Mouse (Mus musculus) hematopoietic multipotent progenitor cell, adult 10-12 weeks (in vitro differentiated cells): ENCODE results near the gene Gm20547. TPM values are rescaled to one million over a fixed set of nuclear protein-coding genes. Genes with fewer than 3 reads are reported as not detected.

Experiments
- polyA plus RNA-seq: library from polyadenylated mRNA; stranded (reverse); fragments of >175 nt; gene quantifications from 2 replicates; pipeline ENCODE4 v1.2.3, GENCODE M21; 2012; ENCODE audit warnings: low replicate concordance

The Gm20547 gene
- polyA plus RNA-seq: 0.10 TPM in 1 of 2 replicates, not detected in the other

DNA sequence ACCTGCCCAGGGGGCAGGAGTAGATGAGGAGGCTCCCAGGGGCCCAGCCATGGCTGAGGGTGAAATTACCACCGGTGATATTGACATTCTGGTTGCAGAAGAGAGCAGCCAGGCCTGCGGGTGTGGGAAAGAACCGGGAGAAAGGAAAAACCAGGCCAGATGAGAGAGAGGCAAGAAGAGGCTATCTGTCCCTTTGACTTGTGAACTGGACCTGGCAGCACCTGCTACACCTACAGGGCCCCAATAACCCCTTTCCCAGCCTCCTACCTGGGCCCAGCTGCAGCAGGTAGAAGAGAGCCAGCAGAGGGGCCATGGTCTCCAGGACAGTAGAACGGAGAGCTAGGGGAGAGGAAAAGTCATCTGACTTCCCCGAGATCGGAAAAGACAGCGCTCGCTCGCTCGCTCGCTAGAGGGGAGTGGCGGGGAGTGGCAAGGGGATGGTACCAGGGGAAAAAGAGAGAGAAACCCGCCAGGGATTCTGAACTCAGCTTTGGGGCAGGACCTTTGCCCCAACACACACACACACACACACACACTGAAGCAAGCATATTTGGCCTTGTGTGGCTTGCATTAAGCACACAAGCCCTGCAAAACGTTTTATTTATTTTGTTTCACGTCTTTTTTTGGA, at the start of gene Gm20547:
TSS of gene Gm20547 (minus strand) at position 360 of the 628 bp plus-strand sequence.

DNA sequence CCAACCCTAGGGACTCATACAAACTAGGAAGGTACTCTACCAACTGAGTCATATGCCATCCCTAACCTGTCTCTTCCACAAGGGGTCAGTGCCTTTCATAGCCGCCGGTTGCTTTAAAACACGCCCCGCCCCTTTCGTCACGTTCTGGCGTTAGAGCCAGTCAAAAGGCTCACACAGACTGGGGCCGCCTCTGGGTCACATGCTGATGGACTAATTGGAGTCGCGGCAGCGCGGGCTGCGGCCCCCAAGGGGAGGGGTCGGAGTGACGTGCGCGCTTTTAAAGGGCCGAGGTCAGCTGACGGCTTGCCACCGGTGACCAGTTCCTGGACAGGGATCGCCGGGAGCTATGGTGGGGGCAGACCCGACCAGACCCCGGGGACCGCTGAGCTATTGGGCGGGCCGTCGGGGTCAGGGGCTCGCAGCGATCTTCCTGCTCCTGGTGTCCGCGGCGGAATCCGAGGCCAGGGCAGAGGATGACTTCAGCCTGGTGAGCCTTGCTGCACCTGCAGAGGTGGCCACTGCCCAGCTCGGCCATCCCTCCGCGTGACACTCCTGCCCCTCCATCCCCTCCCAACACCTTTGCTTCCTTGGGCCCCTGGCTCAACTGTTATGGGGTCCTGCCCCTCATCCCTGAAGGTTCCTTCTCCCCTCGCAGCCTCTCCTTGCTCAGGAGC, 49.4 kb upstream of the Gm20547 start, which contains the start of gene Neu1:
TSS of gene Neu1 (plus strand) at position 193 of the 674 bp plus-strand sequence.

DNA sequence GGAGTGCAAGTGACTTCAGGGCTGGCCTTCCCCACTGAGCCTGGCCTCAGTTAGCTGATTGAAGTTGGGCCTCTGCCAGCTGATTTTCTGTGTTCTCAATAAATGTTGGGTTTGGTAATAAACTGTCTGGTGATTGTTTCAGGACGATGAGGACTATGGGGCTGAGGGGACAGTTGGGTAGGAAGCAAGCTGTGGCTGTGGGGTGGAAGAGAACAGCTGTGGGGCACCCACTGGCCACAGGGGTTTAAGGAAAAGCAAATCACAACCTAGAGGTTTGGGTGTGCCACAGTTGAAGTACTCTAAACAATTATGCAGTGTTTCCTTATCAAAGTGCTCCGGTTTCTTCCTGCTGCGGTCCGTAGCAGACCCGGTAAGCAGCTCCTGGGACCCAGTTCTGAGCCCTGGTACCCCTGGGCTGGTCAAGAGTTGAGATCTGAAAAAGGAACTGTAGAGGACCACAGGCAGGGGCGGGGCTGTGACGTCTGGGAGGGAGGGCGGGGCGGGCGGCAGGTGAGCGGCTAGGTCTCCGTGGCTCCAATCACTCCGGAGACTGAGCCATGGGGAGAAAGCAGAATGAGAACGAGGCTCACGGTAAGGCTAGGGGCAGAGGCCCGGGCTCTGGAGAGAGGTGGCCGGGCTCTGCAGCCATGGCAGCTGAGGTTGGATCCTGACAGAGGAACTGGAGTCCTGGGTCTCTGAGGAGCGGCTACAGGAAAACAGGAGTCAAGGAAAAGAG, 32.3 kb upstream of the Gm20547 start, which contains the start of gene Slc44a4:
TSS of gene Slc44a4 (plus strand) at position 537 of the 736 bp plus-strand sequence.

DNA sequence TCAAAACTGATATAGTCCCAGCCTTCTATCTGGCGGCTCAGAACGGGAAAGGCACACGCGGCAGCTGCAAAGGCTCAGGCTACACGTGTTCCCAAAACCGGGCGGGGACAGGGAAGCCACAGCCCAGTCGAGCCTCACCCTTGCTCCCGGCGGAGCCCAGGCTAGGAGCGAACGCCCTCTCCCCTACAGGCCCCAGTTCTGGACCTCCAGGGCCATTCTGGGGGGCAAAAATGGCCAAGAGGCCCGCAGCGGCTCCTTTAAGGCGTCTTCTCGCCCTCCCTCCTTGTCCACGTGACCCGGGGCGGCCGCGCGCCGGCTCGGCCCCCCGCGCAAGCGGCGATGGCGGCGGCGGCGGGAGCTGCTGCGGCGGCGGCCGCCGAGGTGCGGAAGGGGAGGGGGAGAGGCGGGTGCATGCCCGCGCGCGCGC, 16.3 kb upstream of the Gm20547 start, which contains the start of the genes C2 and Ehmt2:
TSS of gene C2 (minus strand) at position 106 of the 427 bp plus-strand sequence.
TSS of gene Ehmt2 (plus strand) at position 310 of the 427 bp plus-strand sequence.

DNA sequence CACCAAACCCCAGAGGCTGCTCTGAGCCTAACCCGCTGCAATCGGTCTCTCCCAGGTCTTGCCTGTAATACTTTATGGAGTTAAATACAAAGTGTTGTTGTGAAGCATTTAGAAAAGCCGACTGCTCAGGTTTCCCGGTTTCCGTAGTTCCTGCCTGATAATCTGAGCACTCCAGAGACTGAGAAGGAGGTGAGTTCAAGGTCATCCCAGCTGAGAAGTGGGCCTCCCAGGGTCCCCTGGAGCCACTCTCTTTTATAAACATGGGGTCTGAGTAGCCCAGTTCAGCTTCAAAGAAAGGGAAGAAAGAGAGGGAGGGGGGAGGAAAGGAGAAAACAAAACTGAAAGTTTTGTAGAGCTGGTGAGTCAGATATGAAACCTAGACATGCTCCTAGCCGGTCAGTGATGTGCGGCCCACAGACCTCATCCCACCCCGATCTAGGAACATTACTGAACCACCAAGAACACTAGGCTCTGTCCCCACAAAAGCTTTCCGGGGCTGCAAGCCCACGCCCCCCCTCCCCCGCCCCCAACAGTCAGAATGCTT, 2.4 kb downstream of the Gm20547 start, which contains the start of gene Zbtb12:
TSS of gene Zbtb12 (plus strand) at position 148 of the 544 bp plus-strand sequence.

DNA sequence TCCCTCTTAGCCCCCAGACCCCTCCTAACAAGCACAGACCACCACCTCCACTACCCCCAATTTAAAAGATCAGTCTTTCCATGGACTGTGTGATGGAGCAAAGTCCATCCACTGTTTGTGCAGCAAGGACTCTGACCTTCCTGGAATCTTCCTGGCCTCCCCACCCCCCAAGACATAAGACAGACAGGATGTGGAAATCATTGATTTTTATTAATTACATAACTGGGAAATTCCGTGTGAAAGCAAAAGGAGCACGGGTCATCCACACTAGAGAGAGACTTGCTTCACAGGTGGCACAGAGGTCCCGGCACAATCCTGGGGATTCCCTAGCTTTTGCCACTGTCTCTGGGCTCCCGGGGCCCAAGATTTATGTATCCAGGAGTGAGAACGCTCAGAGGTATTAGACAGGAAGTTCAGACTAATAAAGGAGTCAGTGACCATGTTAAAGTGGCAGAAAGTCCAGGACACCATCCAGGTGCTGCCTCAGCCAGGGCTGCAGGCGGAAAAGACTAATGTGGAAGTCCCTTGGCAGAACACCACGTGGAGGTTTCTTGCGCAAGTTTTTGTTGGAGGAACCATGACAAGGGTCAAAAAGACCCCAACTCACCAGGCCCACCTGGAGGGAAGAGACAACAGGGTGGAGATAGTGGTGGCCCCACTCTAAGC, 19.3 kb downstream of the Gm20547 start, which contains the start of gene Cfb:
TSS of gene Cfb (minus strand) at position 103 of the 666 bp plus-strand sequence.

DNA sequence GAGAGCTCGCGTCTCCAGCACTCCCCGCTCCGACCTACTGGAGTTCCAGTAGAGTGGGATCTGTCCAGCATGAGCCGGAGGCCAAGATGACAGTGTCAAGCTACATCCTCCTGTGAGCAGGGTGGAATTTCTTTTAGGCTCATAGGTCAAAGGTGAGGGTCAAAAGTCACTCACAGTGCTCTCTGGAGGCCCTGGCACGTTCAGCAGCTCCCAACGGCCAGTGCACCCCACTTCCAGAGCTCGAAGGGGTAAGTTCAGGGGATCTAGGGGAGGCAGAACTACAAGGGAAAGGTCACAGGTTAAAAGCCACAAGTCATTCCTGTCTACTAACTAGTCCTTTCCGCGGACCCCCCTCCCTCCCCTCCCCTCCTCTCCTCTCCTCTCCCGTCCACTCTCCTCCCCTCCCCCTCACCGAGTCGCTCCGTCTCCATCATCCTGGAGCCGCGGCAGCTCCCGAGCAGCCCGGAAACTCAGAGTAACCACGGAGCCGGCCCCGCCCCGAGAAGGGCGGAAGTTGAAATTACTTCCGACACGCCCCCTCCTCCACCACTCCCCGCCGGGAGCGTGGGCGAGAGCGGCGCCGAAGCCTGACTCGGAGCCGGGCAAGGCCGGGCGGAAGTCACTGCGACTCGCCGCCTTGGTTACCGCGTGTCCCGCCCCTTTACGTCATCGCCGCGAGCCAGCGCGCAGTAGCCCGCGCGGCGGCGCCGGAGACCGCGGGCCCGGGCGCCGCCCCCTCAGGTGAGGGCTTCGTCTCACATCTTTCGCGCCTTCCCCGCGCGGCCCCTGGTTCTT, 31.9 kb downstream of the Gm20547 start, which contains the start of the genes Skiv2l and Nelfe:
TSS of gene Skiv2l (minus strand) at position 489 of the 795 bp plus-strand sequence.
TSS of gene Nelfe (plus strand) at position 670 of the 795 bp plus-strand sequence.

DNA sequence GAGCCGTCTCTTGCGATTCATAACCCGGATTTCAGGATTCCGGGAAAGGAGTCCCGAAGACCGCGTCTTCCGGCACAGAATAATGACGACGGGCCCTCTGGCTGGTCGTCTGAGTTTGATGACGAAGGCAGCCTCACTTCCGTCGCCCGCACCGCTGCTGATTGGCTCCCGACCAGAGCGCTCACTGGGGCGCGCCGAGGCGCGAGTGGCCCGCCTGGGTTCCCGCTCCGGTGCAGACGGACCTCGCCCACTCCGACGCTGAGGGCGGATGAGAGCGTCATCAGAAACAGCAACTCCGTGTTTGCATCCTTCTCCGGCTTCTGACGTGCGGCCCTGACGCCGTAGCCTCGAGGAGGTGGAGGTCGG, 45.0 kb downstream of the Gm20547 start, which contains the start of the genes Stk19 and Dxo:
TSS of gene Stk19 (minus strand) at position 90 of the 366 bp plus-strand sequence.
TSS of gene Dxo (plus strand) at position 164 of the 366 bp plus-strand sequence.

Other genes with a start within 250 kb of the Gm20547 start
- 3.7 and 4.4 TPM in 2 replicates for gene Fkbpl, start 237.3 kb downstream of the Gm20547 start, polyA plus RNA-seq
- gene Atf6b, start 234.9 kb downstream of the Gm20547 start, polyA plus RNA-seq: 177 and 309 TPM in 2 replicates
- gene Tnxb, start 211.5 kb downstream of the Gm20547 start, polyA plus RNA-seq: 0.28 and 0.68 TPM in 2 replicates
- gene C4b, start 138.2 kb downstream of the Gm20547 start, polyA plus RNA-seq: 1.6 and 2.8 TPM in 2 replicates
- gene Cyp21a1, start 77.5 kb downstream of the Gm20547 start, polyA plus RNA-seq: 0.26 and 0.85 TPM in 2 replicates
- gene Stk19, start 45.1 kb downstream of the Gm20547 start, polyA plus RNA-seq: 35.1 and 41.2 TPM in 2 replicates
- gene Dxo, start 45.0 kb downstream of the Gm20547 start, polyA plus RNA-seq: 64.7 and 107 TPM in 2 replicates
- gene Skiv2l, start 31.8 kb downstream of the Gm20547 start, polyA plus RNA-seq: 73.9 and 94.6 TPM in 2 replicates
- 110 and 113 TPM in 2 replicates for gene Nelfe, start 31.7 kb downstream of the Gm20547 start, polyA plus RNA-seq
- gene Cfb, start 19.5 kb downstream of the Gm20547 start, polyA plus RNA-seq: 0.42 and 1.0 TPM in 2 replicates
- gene Zbtb12, start 2.6 kb downstream of the Gm20547 start, polyA plus RNA-seq: 12.3 and 13.4 TPM in 2 replicates
- gene C2, start 16.2 kb upstream of the Gm20547 start, polyA plus RNA-seq: 1.6 and 6.5 TPM in 2 replicates
- gene Ehmt2, start 16.4 kb upstream of the Gm20547 start, polyA plus RNA-seq: 299 and 719 TPM in 2 replicates
- gene Slc44a4, start 32.4 kb upstream of the Gm20547 start, polyA plus RNA-seq: not detected in 2 replicates
- gene Neu1, start 49.2 kb upstream of the Gm20547 start, polyA plus RNA-seq: 46.6 and 61.8 TPM in 2 replicates
- 3.0 and 6.4 TPM in 2 replicates for gene Hspa1b, start 77.2 kb upstream of the Gm20547 start, polyA plus RNA-seq
- not detected in 2 replicates for gene Gm20481, start 87.9 kb upstream of the Gm20547 start, polyA plus RNA-seq
- gene Hspa1a, start 90.1 kb upstream of the Gm20547 start, polyA plus RNA-seq: 0.68 and 2.2 TPM in 2 replicates
- gene Hspa1l, start 90.7 kb upstream of the Gm20547 start, polyA plus RNA-seq: not detected in 2 replicates
- gene Lsm2, start 99.8 kb upstream of the Gm20547 start, polyA plus RNA-seq: 51.7 and 75.3 TPM in 2 replicates
- 768 and 1,214 TPM in 2 replicates for gene Vars, start 118.9 kb upstream of the Gm20547 start, polyA plus RNA-seq
- 0.51 and 1.3 TPM in 2 replicates for gene Vwa7, start 134.5 kb upstream of the Gm20547 start, polyA plus RNA-seq
- gene Sapcd1, start 146.0 kb upstream of the Gm20547 start, polyA plus RNA-seq: 93.8 and 249 TPM in 2 replicates
- 54.6 and 127 TPM in 2 replicates for gene Msh5, start 164.7 kb upstream of the Gm20547 start, polyA plus RNA-seq
- 161 and 172 TPM in 2 replicates for gene Clic1, start 167.9 kb upstream of the Gm20547 start, polyA plus RNA-seq
- 6.4 and 6.5 TPM in 2 replicates for gene Ddah2, start 177.0 kb upstream of the Gm20547 start, polyA plus RNA-seq
- 0.17 TPM in 1 of 2 replicates, not detected in the other for gene Ly6g6c, start 183.3 kb upstream of the Gm20547 start, polyA plus RNA-seq
- gene Mpig6b, start 184.1 kb upstream of the Gm20547 start, polyA plus RNA-seq: 0.16 and 0.42 TPM in 2 replicates
- not detected in 2 replicates for gene Ly6g6e, start 194.9 kb upstream of the Gm20547 start, polyA plus RNA-seq
- not detected in 2 replicates for gene Ly6g6d, start 196.0 kb upstream of the Gm20547 start, polyA plus RNA-seq
- not detected in 2 replicates for gene Ly6g6f, start 203.6 kb upstream of the Gm20547 start, polyA plus RNA-seq
- gene Abhd16a, start 207.2 kb upstream of the Gm20547 start, polyA plus RNA-seq: 115 and 170 TPM in 2 replicates
- gene Ly6g5c, start 226.2 kb upstream of the Gm20547 start, polyA plus RNA-seq: not detected in 2 replicates
- 0.24 and 0.66 TPM in 2 replicates for gene Ly6g5b, start 233.4 kb upstream of the Gm20547 start, polyA plus RNA-seq
- gene Gpank1, start 239.4 kb upstream of the Gm20547 start, polyA plus RNA-seq: 76.2 and 161 TPM in 2 replicates
- gene Csnk2b, start 240.0 kb upstream of the Gm20547 start, polyA plus RNA-seq: 50.0 and 73.9 TPM in 2 replicates
- 21.2 and 21.9 TPM in 2 replicates for gene D17H6S53E, start 244.3 kb upstream of the Gm20547 start, polyA plus RNA-seq